Mouse (Mus musculus): ENCODE measurements at regions not wholly inside any gene's neighbourhood (a gene's known extent, or its start where the extent isn't known, plus 50 kb on each side); places are given as distances from the start of the nearest gene placed in this dataset.

DNA sequence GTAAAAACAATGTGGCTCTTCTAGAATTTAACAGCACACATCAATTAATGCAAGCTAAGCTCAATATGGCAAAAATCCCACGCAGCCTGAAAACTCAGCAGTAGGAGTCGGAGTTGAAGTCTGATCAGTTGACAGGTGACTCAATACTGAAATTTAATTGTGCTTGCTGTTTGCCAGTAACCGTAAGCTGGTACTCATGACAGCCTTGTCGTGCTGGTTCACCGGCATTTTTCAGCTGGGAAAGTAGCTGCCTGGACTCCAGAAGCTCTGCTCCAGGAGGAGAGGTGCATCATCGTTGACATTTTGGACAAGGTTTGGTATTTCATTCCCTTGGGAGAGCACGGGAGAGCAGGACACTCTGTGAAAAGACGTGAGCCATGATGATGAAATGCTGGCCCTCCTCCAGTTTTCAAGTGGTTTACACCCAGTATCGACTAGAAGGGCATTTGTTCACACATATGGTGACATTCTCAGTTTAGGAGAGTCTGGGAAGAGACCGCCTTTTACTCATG, 372.1 kb upstream of the Actbl2 start:
- TF ChIP-seq CTCF (IDR thresholded peaks at IDR 0.05; ENCODE audit: low read depth, low read length) (no peak), GATA1 (IDR thresholded peaks at IDR 0.05; ENCODE audit: borderline replicate concordance, low read length) (no peak), TAL1 (conservative IDR thresholded peaks at IDR 0.05; ENCODE audit: low read depth, low read length) (no peak)

Measured in G1E (cell line).